ENCODE assay signal across 10 mouse cellular contexts in genomic region chr17:87602260-87603036, GRCm38 (mm10). TPM values are rescaled to one million over a fixed set of nuclear protein-coding genes. Genes with fewer than 3 reads are reported as not detected.
DNase-seq lines count a peak whose midpoint lies in the region; ATAC-seq and TF ChIP-seq lines count a peak whose summit lies in the region.
"Had no signal": no experiment of that assay in that cellular context is flagged by ENCODE, and none has a peak within 500 bp of the region (broad histone marks: within the 10 kb centered on the region; RNA-seq: fewer than 3 reads in every experiment).

No protein-coding gene starts in this region.

- H3K27ac ChIP-seq in spleen, adult 2 months (ENCODE audit: insufficient read depth, low read length), result no peak overlapping the region
- no peak overlapping the region for H3K27ac ChIP-seq in intestine, embryonic 14.5 days (ENCODE audit: low read depth)
- no peak overlapping the region for H3K27ac ChIP-seq in liver, embryonic 15.5 days (replicated peaks)
- H3K27ac ChIP-seq in midbrain, embryonic 14.5 days (replicated peaks; ENCODE audit: low read depth, low read length), result no peak overlapping the region
- no peak overlapping the region for H3K27ac ChIP-seq in forebrain, embryonic 11.5 days (ENCODE audit: low read depth, low read length)

- no peaks in the 10 kb centered on the region for H3K9me3 ChIP-seq in intestine, embryonic 14.5 days (ENCODE audit: control insufficient read depth, low read length)
- no peaks in the 10 kb centered on the region for H3K9me3 ChIP-seq in liver, embryonic 15.5 days (replicated peaks)
- no peaks in the 10 kb centered on the region for H3K9me3 ChIP-seq in midbrain, embryonic 14.5 days (ENCODE audit: control insufficient read depth, low read length)
- no peaks in the 10 kb centered on the region for H3K9me3 ChIP-seq in forebrain, embryonic 11.5 days (ENCODE audit: control insufficient read depth, low read length)

- TF ChIP-seq CTCF in spleen, adult 2 months (IDR thresholded peaks at IDR 0.05; ENCODE audit: extremely low read depth, insufficient read depth, insufficient read length, insufficient replicate concordance), result no peak

- peak; percentile 44; the same call in 1 of the 2 replicates for ATAC-seq in intestine, embryonic 14.5 days (replicated peaks; ENCODE audit: low FRiP score, low TSS enrichment, low read depth)
- no peak for ATAC-seq in liver, embryonic 15.5 days (ENCODE audit: insufficient read depth)
- ATAC-seq in midbrain, embryonic 14.5 days (ENCODE audit: low FRiP score, low TSS enrichment), result no peak
- ATAC-seq in forebrain, embryonic 11.5 days (replicated peaks; ENCODE audit: low FRiP score), result no peak

- peaks cover 5% of the 10 kb centered on the region; the same call in 1 of the 2 replicates for H3K4me1 ChIP-seq in spleen, adult 2 months (ENCODE audit: control insufficient read depth, insufficient read depth, insufficient read length)
- H3K4me1 ChIP-seq in intestine, embryonic 14.5 days (replicated peaks; ENCODE audit: control insufficient read depth, insufficient read depth, low read length), result 0 out of 2 replicates have a peak, but pooled peaks cover 3% of the 10 kb centered on the region
- peaks cover 5% of the 10 kb centered on the region; the same call in 1 of the 2 replicates for H3K4me1 ChIP-seq in liver, embryonic 15.5 days (replicated peaks)
- H3K4me1 ChIP-seq in midbrain, embryonic 14.5 days (ENCODE audit: control insufficient read depth, insufficient read depth, low read length), result no peaks in the 10 kb centered on the region
- no peaks in the 10 kb centered on the region for H3K4me1 ChIP-seq in forebrain, embryonic 11.5 days (replicated peaks; ENCODE audit: control insufficient read depth, insufficient read depth, low read length)

- H3K9ac ChIP-seq in intestine, embryonic 14.5 days (ENCODE audit: low read length), result no peak overlapping the region
- H3K9ac ChIP-seq in liver, embryonic 15.5 days, result no peak overlapping the region
- H3K9ac ChIP-seq in midbrain, embryonic 14.5 days (replicated peaks; ENCODE audit: low read length), result no peak overlapping the region
- no peak overlapping the region for H3K9ac ChIP-seq in forebrain, embryonic 11.5 days (ENCODE audit: low read length)

- H3K36me3 ChIP-seq in spleen, adult 2 months (ENCODE audit: control insufficient read depth, insufficient read depth, low read length), result no peaks in the 10 kb centered on the region
- H3K36me3 ChIP-seq in intestine, embryonic 14.5 days (ENCODE audit: control insufficient read depth, insufficient read depth, low read length), result no peaks in the 10 kb centered on the region
- no peaks in the 10 kb centered on the region for H3K36me3 ChIP-seq in liver, embryonic 15.5 days (replicated peaks)
- no peaks in the 10 kb centered on the region for H3K36me3 ChIP-seq in midbrain, embryonic 14.5 days (ENCODE audit: control insufficient read depth, insufficient read depth, low read length)
- H3K36me3 ChIP-seq in forebrain, embryonic 11.5 days (ENCODE audit: control insufficient read depth, insufficient read depth, low read length), result no peaks in the 10 kb centered on the region

- no peak overlapping the region for H3K4me2 ChIP-seq in intestine, embryonic 14.5 days (ENCODE audit: low read length)
- peak overlapping the region; percentile 33 for H3K4me2 ChIP-seq in liver, embryonic 15.5 days
- no peak overlapping the region for H3K4me2 ChIP-seq in midbrain, embryonic 14.5 days (ENCODE audit: low read length)
- no peak overlapping the region for H3K4me2 ChIP-seq in forebrain, embryonic 11.5 days (ENCODE audit: low read depth, low read length, severe bottlenecking)

- DNase-seq in spleen, adult 2 months (ENCODE audit: low read depth in 1 of 2, low spot score in 2 of 2), result peak; percentile 9 to 50
- DNase-seq in spleen, adult 12 weeks (ENCODE audit: low spot score), result no peak
- DNase-seq in intestine, embryonic 14.5 days (ENCODE audit: low spot score), result peak; percentile 57
- DNase-seq in yolk sac, embryonic 10.5 days (ENCODE audit: low spot score), result peak; percentile 59
- no peak for DNase-seq in layer of hippocampus, adult 8-10 months (ENCODE audit: low spot score in 2 of 2)
- DNase-seq in midbrain, embryonic 14.5 days, result no peak
- no peak for DNase-seq in forebrain, embryonic 11.5 days (ENCODE audit: low spot score)
- DNase-seq: embryo, embryonic 11 days had no signal

- no peaks in the 10 kb centered on the region for H3K27me3 ChIP-seq in spleen, adult 2 months (ENCODE audit: control insufficient read depth, insufficient read depth, low read length)
- H3K27me3 ChIP-seq in intestine, embryonic 14.5 days (replicated peaks; ENCODE audit: control insufficient read depth, insufficient read depth, low read length), result no peaks in the 10 kb centered on the region
- no peaks in the 10 kb centered on the region for H3K27me3 ChIP-seq in liver, embryonic 15.5 days
- no peaks in the 10 kb centered on the region for H3K27me3 ChIP-seq in midbrain, embryonic 14.5 days (ENCODE audit: control insufficient read depth, insufficient read depth, low read length)
- no peaks in the 10 kb centered on the region for H3K27me3 ChIP-seq in forebrain, embryonic 11.5 days (ENCODE audit: control insufficient read depth, insufficient read depth, low read length)

- H3K4me3 ChIP-seq in spleen, adult 2 months (ENCODE audit: extremely low read depth, insufficient read depth, insufficient read length), result peak overlapping the region; percentile 58
- H3K4me3 ChIP-seq in intestine, embryonic 14.5 days (ENCODE audit: low read depth, low read length), result no peak overlapping the region
- H3K4me3 ChIP-seq in liver, embryonic 15.5 days (replicated peaks), result no peak overlapping the region
- no peak overlapping the region for H3K4me3 ChIP-seq in midbrain, embryonic 14.5 days (replicated peaks; ENCODE audit: low read depth, low read length)
- no peak overlapping the region for H3K4me3 ChIP-seq in forebrain, embryonic 11.5 days (ENCODE audit: low read depth, low read length)

- TF ChIP-seq POLR2A in spleen, adult 2 months (IDR thresholded peaks at IDR 0.05; ENCODE audit: low read depth, low read length), result no peak; the same call in 1 of the 2 replicates

- 46% methylated on average over 17 of the region's 17 CpGs for WGBS in spleen, adult 2 months
- 75% methylated on average over 17 of the region's 17 CpGs for WGBS in intestine, embryonic 14.5 days
- WGBS in liver, embryonic 15.5 days (ENCODE audit: insufficient replicate concordance), result 38% methylated on average over 17 of the region's 17 CpGs
- 88% methylated on average over 17 of the region's 17 CpGs for WGBS in midbrain, embryonic 14.5 days
- 84% methylated on average over 17 of the region's 17 CpGs for WGBS in forebrain, embryonic 11.5 days

RNA-seq across cellular contexts. Expression of gene Epcam, which starts 33.3 kb away (rescaled TPM):
- 3.5 and 3.9 TPM in 2 replicates for polyA plus RNA-seq in spleen, adult 2 months (2012; rRNA removed)
- polyA plus RNA-seq in intestine, embryonic 14.5 days (2014; fragmentation: Nextera tagmentation; extraction: Ambion mirVana), result 792 and 803 TPM in 2 replicates
- polyA plus RNA-seq in liver, embryonic 15.5 days (2015; fragmentation: Nextera tagmentation; extraction: Ambion mirVana), result 1.3 and 3.6 TPM in 2 replicates
- under 1 TPM in 3 of 4 experiments, not detected in 1; 0.35 to 0.78 (median 0.68) TPM for total RNA-seq in layer of hippocampus, adult 8-10 months (2022)
- 3.0 and 3.8 TPM in 2 replicates for polyA plus RNA-seq in midbrain, embryonic 14.5 days (2014; fragmentation: Nextera tagmentation; extraction: Ambion mirVana)
- polyA plus RNA-seq in forebrain, embryonic 11.5 days (2014; fragmentation: Nextera tagmentation; extraction: Ambion mirVana), result 18.6 and 20.4 TPM in 2 replicates
- total RNA-seq: heart, postnatal 4 days had no signal

Comparison
In these comparisons a context has a peak if more than half of its experiments do, and no peak if none do; other contexts are left out.
1. DNase-seq: peak in spleen, adult 2 months (2 of 2), intestine, embryonic 14.5 days (single experiment) and yolk sac, embryonic 10.5 days (single experiment); none in spleen, adult 12 weeks (single experiment), layer of hippocampus, adult 8-10 months (0 of 2), midbrain, embryonic 14.5 days (single experiment) and forebrain, embryonic 11.5 days (single experiment).
2. RNA of gene Epcam, which starts 33.3 kb away (polyA plus RNA-seq): 792 to 803 TPM in intestine, embryonic 14.5 days; 18.6 to 20.4 TPM in forebrain, embryonic 11.5 days, 3.5 to 3.9 TPM in spleen, adult 2 months, 3.0 to 3.8 TPM in midbrain, embryonic 14.5 days and 1.3 to 3.6 TPM in liver, embryonic 15.5 days; every median in the first group is over 10 times any median in the second.